Mouse (Mus musculus) frontal cortex, adult 2 months (tissue): ENCODE measurements around the gene Nbea. TPM values are rescaled to one million over a fixed set of nuclear protein-coding genes. Genes with fewer than 3 reads are reported as not detected.

Experiments
- DNase-seq, 2 experiments: peaks; one replicate each; pipeline ENCODE4 v3.0.0; 2022; ENCODE audit warnings: low spot score in 1 of 2; ENCODE audit errors: extremely low spot score in 1 of 2
- polyA plus RNA-seq: library from polyadenylated mRNA; depleted of rRNA; stranded (reverse); fragments of >200 nt; gene quantifications from 2 replicates; pipeline ENCODE4 v1.2.3, GENCODE M21; 2012

Nbea gene
- polyA plus RNA-seq, 1 experiment: 119 TPM

GRCm38 (mm10) chr3:55785981-55786725 is 397.3 kb downstream of the Nbea start:
- DNase-seq: no peak

GRCm38 (mm10) chr3:55785266-55785980 is 398.1 kb downstream of the Nbea start:
- DNase-seq: no peak

- no peak for DNase-seq
Observed at GRCm38 (mm10) chr3:55784101-55784500, 399.4 kb downstream of the Nbea start.

- DNase-seq: no peak
Observed at GRCm38 (mm10) chr3:55783171-55784081, 400.1 kb downstream of the Nbea start.

GRCm38 (mm10) chr3:55782771-55783170 is 400.7 kb downstream of the Nbea start:
- no peak for DNase-seq

GRCm38 (mm10) chr3:55782056-55782687 is 401.3 kb downstream of the Nbea start, which contains the start of gene Mab21l1:
Gene Mab21l1 (plus strand): TSS chr3:55782510.
- no peak for DNase-seq

- no peak for DNase-seq
Observed at GRCm38 (mm10) chr3:55781429-55782055, 402.0 kb downstream of the Nbea start.

- DNase-seq: no peak
Observed at GRCm38 (mm10) chr3:55780120-55781070, 403.1 kb downstream of the Nbea start.

GRCm38 (mm10) chr3:55778764-55779730 is 404.5 kb downstream of the Nbea start:
- no peak for DNase-seq

- DNase-seq: no peak
Observed at GRCm38 (mm10) chr3:55777501-55777900, 406.0 kb downstream of the Nbea start.

GRCm38 (mm10) chr3:55775753-55776152 is 407.7 kb downstream of the Nbea start:
- DNase-seq: no peak

- no peak for DNase-seq
Observed at GRCm38 (mm10) chr3:55775245-55775644, 408.3 kb downstream of the Nbea start.

GRCm38 (mm10) chr3:55774203-55774602 is 409.3 kb downstream of the Nbea start:
- no peak for DNase-seq

- DNase-seq: no peak
Observed at GRCm38 (mm10) chr3:55769308-55769707, 414.2 kb downstream of the Nbea start.

- no peak for DNase-seq
Observed at GRCm38 (mm10) chr3:55768654-55769053, 414.8 kb downstream of the Nbea start.

GRCm38 (mm10) chr3:55763591-55763990 is 419.9 kb downstream of the Nbea start:
- no peak for DNase-seq

GRCm38 (mm10) chr3:55758297-55758696 is 425.2 kb downstream of the Nbea start:
- DNase-seq: no peak
